Mouse (Mus musculus) naive thymus-derived CD4-positive, alpha-beta T cell, adult 2 months (primary cell): ENCODE results near the gene Pla2r1.

Experiments used
- DNase-seq: peaks from one replicate; pipeline ENCODE4 v3.0.0-alpha.2; 2011; ENCODE audit warnings: low read depth

Pla2r1 gene

GRCm38 (mm10) chr2:60500583-60501116 lies 52.5 kb downstream of the Pla2r1 start:
- DNase-seq = peak; percentile 8

- DNase-seq = no peak
Observed at GRCm38 (mm10) chr2:60479906-60480305, 73.2 kb downstream of the Pla2r1 start.

GRCm38 (mm10) chr2:60478778-60479177 lies 74.3 kb downstream of the Pla2r1 start:
- no peak for DNase-seq

GRCm38 (mm10) chr2:60468901-60469770 lies 84.0 kb downstream of the Pla2r1 start:
- DNase-seq = no peak

GRCm38 (mm10) chr2:60452376-60452775 lies 100.7 kb downstream of the Pla2r1 start:
- no peak for DNase-seq

GRCm38 (mm10) chr2:60451119-60451773 lies 101.9 kb downstream of the Pla2r1 start:
- DNase-seq = no peak

- no peak for DNase-seq
Observed at GRCm38 (mm10) chr2:60449732-60450131, 103.4 kb downstream of the Pla2r1 start.

GRCm38 (mm10) chr2:60444711-60445509 lies 108.2 kb downstream of the Pla2r1 start:
- no peak for DNase-seq

GRCm38 (mm10) chr2:60443279-60443678 lies 109.8 kb downstream of the Pla2r1 start:
- DNase-seq = no peak

- DNase-seq = no peak
Observed at GRCm38 (mm10) chr2:60441875-60442274, 111.2 kb downstream of the Pla2r1 start.

GRCm38 (mm10) chr2:60436802-60437201 lies 116.3 kb downstream of the Pla2r1 start:
- DNase-seq = no peak

- DNase-seq = no peak
Observed at GRCm38 (mm10) chr2:60430315-60431021, 122.6 kb downstream of the Pla2r1 start.

GRCm38 (mm10) chr2:60418075-60418474 lies 135.0 kb downstream of the Pla2r1 start:
- peak; percentile 79 for DNase-seq

GRCm38 (mm10) chr2:60414334-60414733 lies 138.8 kb downstream of the Pla2r1 start:
- DNase-seq = no peak

GRCm38 (mm10) chr2:60413006-60413650 lies 140.0 kb downstream of the Pla2r1 start:
- DNase-seq = no peak

- DNase-seq = no peak
Observed at GRCm38 (mm10) chr2:60411181-60411580, 141.9 kb downstream of the Pla2r1 start.

- DNase-seq = no peak
Observed at GRCm38 (mm10) chr2:60409989-60410763, 142.9 kb downstream of the Pla2r1 start.

- DNase-seq = no peak
Observed at GRCm38 (mm10) chr2:60409194-60409593, 143.9 kb downstream of the Pla2r1 start.

GRCm38 (mm10) chr2:60407387-60407786 lies 145.7 kb downstream of the Pla2r1 start:
- DNase-seq = no peak

GRCm38 (mm10) chr2:60405431-60405830 lies 147.7 kb downstream of the Pla2r1 start:
- no peak for DNase-seq
